Mouse (Mus musculus) layer of hippocampus, adult 9-11 months (tissue): ENCODE results near the gene Hmg20a.

ENCODE experiments used
- DNase-seq: peaks from one replicate; pipeline ENCODE4 v3.0.0; 2022

The Hmg20a gene

GRCm38 (mm10) chr9:56451570-56451969 is 33.2 kb downstream of the Hmg20a start:
- DNase-seq: peak; percentile 45

- no peak for DNase-seq
Observed at GRCm38 (mm10) chr9:56453038-56453815, 34.8 kb downstream of the Hmg20a start.

- DNase-seq: no peak
Observed at GRCm38 (mm10) chr9:56456426-56456825, 38.0 kb downstream of the Hmg20a start.

GRCm38 (mm10) chr9:56460987-56461386 is 42.6 kb downstream of the Hmg20a start:
- DNase-seq: no peak

- no peak for DNase-seq
Observed at GRCm38 (mm10) chr9:56462606-56463005, 44.2 kb downstream of the Hmg20a start.

- DNase-seq: no peak
Observed at GRCm38 (mm10) chr9:56463046-56463445, 44.6 kb downstream of the Hmg20a start.

- no peak for DNase-seq
Observed at GRCm38 (mm10) chr9:56463686-56464515, 45.5 kb downstream of the Hmg20a start.

GRCm38 (mm10) chr9:56464863-56465654 is 46.6 kb downstream of the Hmg20a start:
- DNase-seq: no peak

- no peak for DNase-seq
Observed at GRCm38 (mm10) chr9:56466251-56466650, 47.8 kb downstream of the Hmg20a start.

GRCm38 (mm10) chr9:56469656-56470055 is 51.2 kb downstream of the Hmg20a start:
- DNase-seq: no peak

- DNase-seq: no peak
Observed at GRCm38 (mm10) chr9:56470291-56470690, 51.9 kb downstream of the Hmg20a start.

GRCm38 (mm10) chr9:56478975-56479647 is 60.7 kb downstream of the Hmg20a start:
- no peak for DNase-seq

- no peak for DNase-seq
Observed at GRCm38 (mm10) chr9:56482623-56483022, 64.2 kb downstream of the Hmg20a start.

GRCm38 (mm10) chr9:56485423-56485822 is 67.0 kb downstream of the Hmg20a start:
- no peak for DNase-seq

- no peak for DNase-seq
Observed at GRCm38 (mm10) chr9:56486158-56486557, 67.7 kb downstream of the Hmg20a start.

GRCm38 (mm10) chr9:56487651-56488050 is 69.2 kb downstream of the Hmg20a start:
- no peak for DNase-seq

GRCm38 (mm10) chr9:56492391-56492790 is 74.0 kb downstream of the Hmg20a start:
- no peak for DNase-seq

- no peak for DNase-seq
Observed at GRCm38 (mm10) chr9:56492916-56493315, 74.5 kb downstream of the Hmg20a start.

- DNase-seq: no peak
Observed at GRCm38 (mm10) chr9:56495088-56495487, 76.7 kb downstream of the Hmg20a start.

- peak; percentile 48 for DNase-seq
Observed at GRCm38 (mm10) chr9:56495795-56496232, 77.4 kb downstream of the Hmg20a start.

- no peak for DNase-seq
Observed at GRCm38 (mm10) chr9:56496567-56496966, 78.2 kb downstream of the Hmg20a start.

GRCm38 (mm10) chr9:56497181-56497864 is 78.9 kb downstream of the Hmg20a start:
- no peak for DNase-seq
